Mouse (Mus musculus): ENCODE measurements around the gene Tmed10. TPM values are rescaled to one million over a fixed set of nuclear protein-coding genes. Genes with fewer than 3 reads are reported as not detected.

The Tmed10 gene
- polyA plus RNA-seq, 1 experiment: 227 TPM

DNA sequence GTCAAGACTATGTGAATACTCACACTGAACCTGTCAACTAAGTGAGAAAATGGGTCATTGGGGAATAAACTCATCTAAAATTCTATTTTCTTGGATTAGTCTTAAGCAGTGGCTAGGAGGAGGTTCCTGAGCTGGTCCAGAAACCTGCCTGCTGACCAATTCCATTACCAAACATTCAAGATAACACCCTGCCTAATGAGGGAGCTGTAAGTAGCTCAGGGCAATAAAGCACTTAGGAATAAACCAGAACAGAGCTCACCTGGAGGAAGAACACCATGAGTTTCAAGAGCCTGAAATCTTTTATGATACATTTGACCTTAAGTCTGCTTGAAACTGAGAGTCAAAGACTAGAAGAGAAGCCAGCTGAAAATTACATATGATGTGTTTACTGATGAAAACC, 13.1 kb downstream of the Tmed10 start:
- no peak for DNase-seq
- H3K4me3 ChIP-seq (replicated peaks; ENCODE audit: extremely low read depth, low read depth, low read length): no peak overlapping the region
- peaks cover 9% of the 10 kb centered on the region for H3K4me1 ChIP-seq (ENCODE audit: control insufficient read depth, insufficient read depth, low read length)
- TF ChIP-seq POLR2A (IDR thresholded peaks at IDR 0.05; ENCODE audit: borderline replicate concordance, extremely low read depth, low read depth, low read length) (no peak), CTCF (IDR thresholded peaks at IDR 0.05; ENCODE audit: insufficient read depth, low read length) (no peak)

DNA sequence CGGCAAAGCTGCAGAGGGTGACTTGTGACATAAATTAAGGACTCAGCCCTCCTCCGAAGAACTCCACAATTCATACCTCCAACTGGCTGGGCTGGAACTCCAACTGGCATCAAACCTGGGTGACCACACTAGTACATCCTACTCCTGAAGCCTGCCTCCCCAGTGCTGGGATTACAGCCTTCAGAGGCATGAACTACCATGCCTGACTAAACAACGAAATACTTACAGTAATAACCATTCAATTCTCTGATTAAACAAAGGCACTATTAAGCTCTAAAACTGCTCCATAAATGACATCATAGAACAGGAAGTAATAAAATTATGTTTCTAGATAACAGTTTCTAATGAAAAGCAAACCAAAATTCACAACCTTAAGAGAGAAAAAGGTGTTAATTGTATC, 13.5 kb downstream of the Tmed10 start:
- no peak for TF ChIP-seq POLR2A (IDR thresholded peaks at IDR 0.05; ENCODE audit: borderline replicate concordance, extremely low read depth, low read depth, low read length)
- TF ChIP-seq CTCF (IDR thresholded peaks at IDR 0.05; ENCODE audit: insufficient read depth, low read length): no peak
- H3K4me1 ChIP-seq (ENCODE audit: control insufficient read depth, insufficient read depth, low read length): peaks cover 7% of the 10 kb centered on the region
- 72% methylated on average over 3 of the region's 3 CpGs for WGBS

DNA sequence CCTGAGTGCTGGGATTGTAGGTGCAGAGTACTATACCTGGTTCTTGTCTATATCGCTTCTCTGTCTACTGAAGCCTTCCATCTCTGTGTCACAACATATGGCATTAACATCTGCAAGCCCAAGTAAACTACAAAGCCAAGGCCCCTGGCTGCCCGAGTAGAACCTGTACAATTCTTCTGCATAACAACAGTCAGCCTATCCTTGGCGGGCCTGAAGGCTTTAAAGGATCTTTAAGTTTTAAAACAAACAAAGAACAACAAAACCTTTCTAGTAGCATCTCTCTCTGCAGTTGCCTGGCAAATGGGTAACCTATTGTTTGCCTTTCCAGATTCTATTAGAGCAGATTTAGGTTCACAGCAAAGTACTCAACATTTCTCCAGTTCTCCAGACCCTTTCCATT, 20.6 kb downstream of the Tmed10 start:
- Histone ChIP-seq H3K4me1 (ENCODE audit: control insufficient read depth, insufficient read depth, low read length) (peaks cover 7% of the 10 kb centered on the region; the same call in 1 of the 2 replicates), H3K4me3 (replicated peaks; ENCODE audit: extremely low read depth, low read depth, low read length) (no peak overlapping the region)
- WGBS: 81% methylated on average over 3 of the region's 3 CpGs
- TF ChIP-seq POLR2A (IDR thresholded peaks at IDR 0.05; ENCODE audit: borderline replicate concordance, extremely low read depth, low read depth, low read length): no peak
- TF ChIP-seq CTCF (IDR thresholded peaks at IDR 0.05; ENCODE audit: insufficient read depth, low read length): no peak
- no peak for DNase-seq

More for the DNA sequence above, 13.5 kb downstream of the Tmed10 start:
- no peak overlapping the region for H3K4me3 ChIP-seq (replicated peaks; ENCODE audit: extremely low read depth, low read depth, low read length)
- no peak for DNase-seq

DNA sequence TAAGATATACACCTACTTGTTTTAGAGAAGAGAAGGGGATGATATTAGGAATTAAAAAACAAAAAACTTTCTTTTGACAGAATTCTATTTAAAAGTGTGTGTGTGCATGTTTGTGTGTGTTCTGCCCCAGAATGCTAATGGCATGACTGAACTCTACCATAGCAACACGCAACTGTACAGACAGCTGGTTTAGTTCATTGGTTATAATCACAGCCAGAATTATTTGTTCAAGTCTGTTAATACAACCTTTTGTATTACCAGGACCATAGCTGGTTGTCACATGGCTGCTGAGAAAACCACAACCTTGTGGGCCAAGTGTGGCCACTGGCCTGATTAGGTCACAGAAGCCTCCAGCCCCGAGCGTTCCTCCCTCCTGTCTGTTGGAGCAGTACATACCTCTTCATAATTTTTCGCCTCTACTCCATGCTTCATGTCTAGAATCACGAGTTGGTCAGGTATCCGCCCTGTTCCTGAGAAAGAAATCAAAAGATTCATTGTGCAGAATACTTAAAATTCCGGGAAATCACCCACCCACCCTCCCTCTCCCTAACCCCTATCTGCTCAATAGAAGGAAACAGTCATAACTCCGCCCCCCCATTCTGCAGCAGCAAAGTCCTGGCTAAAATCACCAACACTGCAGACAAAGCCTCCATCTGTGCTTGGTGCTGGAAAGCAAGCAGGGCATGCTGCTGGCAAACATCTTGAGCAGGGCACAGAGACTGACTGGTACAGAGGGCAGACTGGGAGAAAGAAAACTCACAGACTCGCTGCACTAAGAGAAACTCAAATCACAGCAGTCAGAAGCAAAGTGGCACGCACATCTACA, 24.0 kb downstream of the Tmed10 start:
- TF ChIP-seq CTCF (IDR thresholded peaks at IDR 0.05; ENCODE audit: insufficient read depth, low read length): no peak
- 47% methylated on average over 10 of the region's 10 CpGs for WGBS
- peaks cover 19% of the 10 kb centered on the region for H3K4me1 ChIP-seq (ENCODE audit: control insufficient read depth, insufficient read depth, low read length)
- H3K4me3 ChIP-seq (replicated peaks; ENCODE audit: extremely low read depth, low read depth, low read length): no peak overlapping the region
- no peak for DNase-seq

DNA sequence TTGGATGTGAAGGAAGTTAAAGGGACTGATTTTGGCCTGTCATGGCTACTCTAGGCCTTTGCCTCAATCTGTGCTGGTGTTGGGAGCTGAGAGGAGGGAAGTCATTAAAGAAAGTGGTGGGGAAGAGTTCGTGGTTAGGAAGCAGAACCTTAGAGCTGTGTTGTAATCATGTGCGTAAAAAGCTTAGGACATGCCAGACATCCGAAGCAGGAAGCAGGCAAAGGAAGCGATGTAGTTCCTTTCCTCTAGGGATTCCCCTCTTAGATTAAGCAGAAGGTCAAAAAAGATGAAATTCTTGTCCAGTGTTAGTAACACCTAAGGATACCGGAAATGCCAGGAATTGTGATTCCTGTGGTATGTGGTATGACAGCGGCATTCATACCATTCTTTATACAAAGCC, 26.3 kb downstream of the Tmed10 start:
- TF ChIP-seq POLR2A (IDR thresholded peaks at IDR 0.05; ENCODE audit: borderline replicate concordance, extremely low read depth, low read depth, low read length) (no peak), CTCF (IDR thresholded peaks at IDR 0.05; ENCODE audit: insufficient read depth, low read length) (no peak)
- WGBS: 33% methylated on average over 6 of the region's 6 CpGs
- Histone ChIP-seq H3K4me3 (replicated peaks; ENCODE audit: extremely low read depth, low read depth, low read length) (no peak overlapping the region), H3K4me1 (ENCODE audit: control insufficient read depth, insufficient read depth, low read length) (peaks cover 19% of the 10 kb centered on the region)
- DNase-seq: no peak

DNA sequence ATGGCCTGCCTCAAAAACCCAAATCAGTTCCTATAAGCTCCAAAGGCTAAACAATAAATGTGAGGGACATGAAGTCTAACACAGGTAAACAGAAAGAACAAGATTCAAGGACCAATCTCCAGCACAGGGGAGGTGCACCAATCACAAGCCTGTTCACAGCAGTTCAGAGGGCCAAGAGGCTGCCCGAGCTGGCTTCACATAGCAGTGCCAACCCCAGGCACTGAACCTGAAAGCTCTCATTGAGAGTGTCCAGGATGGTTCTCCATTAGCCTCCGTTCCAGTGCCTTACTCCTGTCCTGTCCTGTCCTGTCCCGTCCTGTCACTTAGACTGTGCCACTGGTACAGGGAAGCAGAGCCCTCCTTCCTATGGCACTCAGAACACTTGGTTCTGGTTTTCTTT, 27.5 kb downstream of the Tmed10 start:
- no peak for DNase-seq
- no peak overlapping the region for H3K4me3 ChIP-seq (replicated peaks; ENCODE audit: extremely low read depth, low read depth, low read length)
- 58% methylated on average over 3 of the region's 3 CpGs for WGBS
- peaks cover 19% of the 10 kb centered on the region for H3K4me1 ChIP-seq (ENCODE audit: control insufficient read depth, insufficient read depth, low read length)
- TF ChIP-seq POLR2A (IDR thresholded peaks at IDR 0.05; ENCODE audit: borderline replicate concordance, extremely low read depth, low read depth, low read length): no peak
- TF ChIP-seq CTCF (IDR thresholded peaks at IDR 0.05; ENCODE audit: insufficient read depth, low read length): no peak

DNA sequence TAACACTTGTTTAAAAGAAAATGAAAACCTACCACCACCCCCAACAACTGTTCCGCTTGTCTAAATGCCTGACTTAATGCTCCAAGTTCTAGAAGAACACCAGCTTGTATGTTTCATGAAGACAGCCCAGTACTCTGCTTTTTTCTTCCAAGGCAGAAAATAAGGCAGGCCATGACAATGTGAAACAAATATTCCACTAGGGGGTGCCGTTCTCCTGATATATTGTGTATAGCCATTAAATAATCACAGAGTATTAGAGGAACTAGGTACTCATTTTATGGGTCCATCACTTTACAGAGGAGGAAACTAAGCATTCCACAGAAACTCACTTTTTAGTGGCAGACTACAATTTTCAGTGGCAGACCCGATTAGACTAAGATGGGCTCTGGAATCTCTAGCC, 28.3 kb downstream of the Tmed10 start:
- WGBS: 40% methylated on average over 3 of the region's 3 CpGs
- DNase-seq: no peak
- TF ChIP-seq CTCF (IDR thresholded peaks at IDR 0.05; ENCODE audit: insufficient read depth, low read length) (peak; percentile 21; the same call in 1 of the 2 replicates), POLR2A (IDR thresholded peaks at IDR 0.05; ENCODE audit: borderline replicate concordance, extremely low read depth, low read depth, low read length) (no peak)
- peaks cover 19% of the 10 kb centered on the region for H3K4me1 ChIP-seq (ENCODE audit: control insufficient read depth, insufficient read depth, low read length)
- no peak overlapping the region for H3K4me3 ChIP-seq (replicated peaks; ENCODE audit: extremely low read depth, low read depth, low read length)

DNA sequence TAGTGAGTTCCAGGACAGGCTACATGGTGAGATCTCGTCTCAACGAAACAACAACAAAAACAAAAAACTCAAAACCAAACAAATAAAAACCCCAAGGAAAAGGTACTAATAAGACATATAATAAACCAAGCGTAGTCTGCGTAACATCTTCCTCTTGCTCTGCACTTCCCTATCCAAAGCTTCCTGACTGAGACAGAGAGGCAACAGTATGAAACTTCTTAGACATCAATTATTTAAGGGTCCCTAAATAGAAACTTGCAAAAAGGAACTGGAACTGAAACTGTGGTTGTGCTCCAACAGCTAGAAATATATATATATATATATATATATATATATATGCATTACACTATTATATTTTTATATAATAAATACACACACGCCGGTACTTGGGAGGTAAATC, 29.1 kb downstream of the Tmed10 start:
- TF ChIP-seq CTCF (IDR thresholded peaks at IDR 0.05; ENCODE audit: insufficient read depth, low read length) (no peak), POLR2A (IDR thresholded peaks at IDR 0.05; ENCODE audit: borderline replicate concordance, extremely low read depth, low read depth, low read length) (no peak)
- H3K4me1 ChIP-seq (ENCODE audit: control insufficient read depth, insufficient read depth, low read length): peaks cover 15% of the 10 kb centered on the region
- no peak for DNase-seq
- WGBS: 79% methylated on average over 6 of the region's 6 CpGs
- H3K4me3 ChIP-seq (replicated peaks; ENCODE audit: extremely low read depth, low read depth, low read length): no peak overlapping the region

DNA sequence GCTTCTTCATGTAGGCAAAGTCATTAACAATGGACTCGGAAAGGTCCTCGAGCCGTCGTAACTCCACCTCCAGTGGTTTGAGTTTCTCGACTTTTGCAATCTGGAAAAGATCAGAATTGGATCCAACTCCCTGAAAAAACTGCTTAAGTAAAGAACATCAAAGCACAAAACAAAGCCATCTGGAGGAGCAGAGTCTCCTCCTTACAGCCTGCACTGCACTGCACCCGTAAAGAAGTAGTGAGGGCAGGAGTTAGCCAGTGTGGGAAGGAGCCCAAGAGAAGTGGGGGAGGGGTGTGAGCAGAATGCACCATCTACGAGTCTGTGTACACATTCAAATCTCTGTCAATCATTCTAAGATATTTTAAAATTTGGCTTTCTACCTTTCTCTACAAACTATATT, 30.4 kb downstream of the Tmed10 start:
- no peak for DNase-seq
- Histone ChIP-seq H3K4me3 (replicated peaks; ENCODE audit: extremely low read depth, low read depth, low read length) (no peak overlapping the region), H3K4me1 (ENCODE audit: control insufficient read depth, insufficient read depth, low read length) (peaks cover 16% of the 10 kb centered on the region)
- no peak for TF ChIP-seq CTCF (IDR thresholded peaks at IDR 0.05; ENCODE audit: insufficient read depth, low read length)
- no peak for TF ChIP-seq POLR2A (IDR thresholded peaks at IDR 0.05; ENCODE audit: borderline replicate concordance, extremely low read depth, low read depth, low read length)
- 64% methylated on average over 7 of the region's 7 CpGs for WGBS

DNA sequence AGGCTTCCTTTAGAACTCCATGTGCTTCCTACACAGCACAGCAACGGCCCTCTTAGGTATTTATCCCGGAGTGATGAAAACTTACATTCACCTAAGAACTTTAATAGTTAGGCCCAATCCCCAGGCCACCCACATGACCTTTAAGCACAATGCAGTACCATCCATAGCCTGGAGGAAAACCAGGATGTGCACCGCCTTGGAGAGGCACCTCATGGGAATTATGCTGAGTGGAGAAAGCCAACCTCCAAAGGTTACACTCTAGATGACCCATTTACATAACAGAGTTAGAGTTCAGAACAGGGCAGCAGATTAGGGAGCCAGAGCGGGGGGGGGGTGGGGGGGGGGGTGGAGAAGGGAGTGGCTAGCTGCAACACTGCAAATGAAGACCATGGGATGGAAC, 32.3 kb downstream of the Tmed10 start:
- DNase-seq: no peak
- 76% methylated on average over 4 of the region's 4 CpGs for WGBS

More for the DNA sequence above, 32.3 kb downstream of the Tmed10 start:
- TF ChIP-seq POLR2A (IDR thresholded peaks at IDR 0.05; ENCODE audit: borderline replicate concordance, extremely low read depth, low read depth, low read length): no peak
- TF ChIP-seq CTCF (IDR thresholded peaks at IDR 0.05; ENCODE audit: insufficient read depth, low read length): no peak
- Histone ChIP-seq H3K4me1 (ENCODE audit: control insufficient read depth, insufficient read depth, low read length) (peaks cover 12% of the 10 kb centered on the region), H3K4me3 (replicated peaks; ENCODE audit: extremely low read depth, low read depth, low read length) (no peak overlapping the region)

Measured in lung, adult 2 months (tissue).